Mouse (Mus musculus) megakaryocyte, embryonic 14.5 days (primary cell): ENCODE measurements around the gene Abcc4.

Experiments
- FLI1 ChIP-seq: IDR thresholded peaks from 2 replicates; pipeline ENCODE4 v1.6.1; 2012; ENCODE audit warnings: low read length, inconsistent platforms, mixed read lengths
- GATA1 ChIP-seq: IDR thresholded peaks from 3 replicates; pipeline ENCODE4 v1.6.1; 2012; ENCODE audit warnings: mixed read lengths, low read length, inconsistent platforms, borderline replicate concordance

GRCm38 (mm10) chr14:118600746-118601145 lies 105.3 kb downstream of the Abcc4 start:
- no peak for TF ChIP-seq GATA1
- TF ChIP-seq FLI1 = no peak
